Mouse (Mus musculus) layer of hippocampus, adult 18-20 months (tissue): ENCODE results near the gene Rnf181. TPM values are rescaled to one million over a fixed set of nuclear protein-coding genes. Genes with fewer than 3 reads are reported as not detected.
A peak's percentile ranks its signal among the peaks of the same experiment; 100 is the strongest.

ENCODE experiments used
- DNase-seq, 2 experiments: peaks; one replicate each; pipeline ENCODE4 v3.0.0; 2022; ENCODE audit warnings: low spot score in 2 of 2
- total RNA-seq, 2 experiments: library from RNA; stranded (reverse); gene quantifications; 2 replicates each; pipeline ENCODE4 v1.2.3; 2021

Gene Rnf181
- total RNA-seq, 2 experiments from 2014 or later: 87.5 to 89.4 TPM

- DNase-seq: no peak
These were observed 6.2 kb downstream of the Rnf181 start for GRCm38 (mm10) chr6:72360599-72360935.

- DNase-seq: no peak
These were observed 6.7 kb downstream of the Rnf181 start for GRCm38 (mm10) chr6:72359891-72360598.

- no peak for DNase-seq
These were observed 7.4 kb downstream of the Rnf181 start for GRCm38 (mm10) chr6:72359343-72359742.

- DNase-seq: no peak
These were observed 8.5 kb downstream of the Rnf181 start for GRCm38 (mm10) chr6:72358086-72358764.

GRCm38 (mm10) chr6:72357164-72358079 is 9.3 kb downstream of the Rnf181 start:
- no peak for DNase-seq

GRCm38 (mm10) chr6:72356001-72356532 is 10.7 kb downstream of the Rnf181 start:
- DNase-seq: no peak

GRCm38 (mm10) chr6:72355066-72355911 is 11.5 kb downstream of the Rnf181 start, which contains the start of gene Tmem150a:
Tmem150a (plus strand) TSS chr6:72355447.
- peak; percentile 50 to 76 for DNase-seq

GRCm38 (mm10) chr6:72354025-72354424 is 12.7 kb downstream of the Rnf181 start:
- DNase-seq: no peak

GRCm38 (mm10) chr6:72352636-72353405 is 13.9 kb downstream of the Rnf181 start:
- no peak for DNase-seq

GRCm38 (mm10) chr6:72350214-72350613 is 16.5 kb downstream of the Rnf181 start:
- no peak for DNase-seq

- DNase-seq: no peak
These were observed 18.3 kb downstream of the Rnf181 start for GRCm38 (mm10) chr6:72348411-72348810.

GRCm38 (mm10) chr6:72347166-72347941 is 19.4 kb downstream of the Rnf181 start, which contains the start of gene 0610030E20Rik:
0610030E20Rik (plus strand) TSS chr6:72347317.
- peak; percentile 69 to 83 for DNase-seq

GRCm38 (mm10) chr6:72346261-72346660 is 20.5 kb downstream of the Rnf181 start:
- DNase-seq: no peak

GRCm38 (mm10) chr6:72345633-72346032 is 21.1 kb downstream of the Rnf181 start:
- no peak for DNase-seq

- DNase-seq: peak; percentile 90 to 98
These were observed 21.6 kb downstream of the Rnf181 start, which contains the start of gene Usp39 for GRCm38 (mm10) chr6:72345074-72345567. Usp39 (minus strand) TSS chr6:72345184.

GRCm38 (mm10) chr6:72344396-72345073 is 22.2 kb downstream of the Rnf181 start:
- no peak for DNase-seq

- no peak for DNase-seq
These were observed 26.3 kb downstream of the Rnf181 start for GRCm38 (mm10) chr6:72340481-72340880.

GRCm38 (mm10) chr6:72333111-72333510 is 33.6 kb downstream of the Rnf181 start:
- DNase-seq: no peak
